Mouse (Mus musculus) limb, embryonic 13.5 days (tissue): ENCODE data around the gene Gal3st3. TPM values are rescaled to one million over a fixed set of nuclear protein-coding genes. Genes with fewer than 3 reads are reported as not detected.

ENCODE experiments used
- ATAC-seq: fragments of 200-750 bp; cut with Nextera tagmentation; 2 replicates; pipeline ENCODE4 v1.8.0; 2017; ENCODE audit warnings: low read depth, moderate number of reproducible peaks, moderate TSS enrichment; ENCODE audit not compliant: low FRiP score
- H3K27ac ChIP-seq: fragments of 300-500 bp; sonication (generic); 2 replicates; pipeline ENCODE4 v1.5.1; 2015; ENCODE audit warnings: inconsistent platforms, mild to moderate bottlenecking, moderate library complexity
- H3K27me3 ChIP-seq: fragments of 300-500 bp; sonication (generic); 2 replicates; pipeline ENCODE4 v1.6.1; 2015; ENCODE audit warnings: mild to moderate bottlenecking, inconsistent platforms
- H3K36me3 ChIP-seq: fragments of 300-500 bp; sonication (generic); 2 replicates; pipeline ENCODE4 v1.6.1; 2015; ENCODE audit warnings: inconsistent platforms, mild to moderate bottlenecking, moderate library complexity
- H3K4me1 ChIP-seq: fragments of 300-500 bp; sonication (generic); 2 replicates; pipeline ENCODE4 v1.6.1; 2015; ENCODE audit warnings: inconsistent platforms
- H3K4me2 ChIP-seq: fragments of 300-500 bp; sonication (generic); replicated peaks from 2 replicates; pipeline ENCODE4 v1.6.1; 2015; ENCODE audit warnings: inconsistent platforms, mild to moderate bottlenecking, moderate library complexity
- H3K4me3 ChIP-seq: fragments of 300-500 bp; sonication (generic); 2 replicates; pipeline ENCODE4 v1.5.1; 2015; ENCODE audit warnings: moderate library complexity, mild to moderate bottlenecking, inconsistent platforms
- H3K9ac ChIP-seq: fragments of 300-500 bp; sonication (generic); 2 replicates; pipeline ENCODE4 v1.6.1; 2015; ENCODE audit warnings: mild to moderate bottlenecking, inconsistent platforms
- H3K9me3 ChIP-seq: fragments of 300-500 bp; sonication (generic); 2 replicates; pipeline ENCODE4 v1.6.1; 2016; ENCODE audit warnings: inconsistent platforms
- WGBS: fragments of 180-500 bp; shearing (Covaris S2); methylation state at CpG from one replicate; pipeline ENCODE4 v1.1.7; 2015; 5-methylcytosine and 5-hydroxymethylcytosine counted together
- polyA plus RNA-seq: library from polyadenylated mRNA; unstranded; fragments of >200 nt; fragmentation: Nextera tagmentation; extraction: Ambion mirVana; gene quantifications from 2 replicates; pipeline ENCODE4 v1.2.1, GENCODE M21; 2015

Gal3st3 gene
- polyA plus RNA-seq, 1 experiment from 2014 or later = 9.7 TPM

DNA sequence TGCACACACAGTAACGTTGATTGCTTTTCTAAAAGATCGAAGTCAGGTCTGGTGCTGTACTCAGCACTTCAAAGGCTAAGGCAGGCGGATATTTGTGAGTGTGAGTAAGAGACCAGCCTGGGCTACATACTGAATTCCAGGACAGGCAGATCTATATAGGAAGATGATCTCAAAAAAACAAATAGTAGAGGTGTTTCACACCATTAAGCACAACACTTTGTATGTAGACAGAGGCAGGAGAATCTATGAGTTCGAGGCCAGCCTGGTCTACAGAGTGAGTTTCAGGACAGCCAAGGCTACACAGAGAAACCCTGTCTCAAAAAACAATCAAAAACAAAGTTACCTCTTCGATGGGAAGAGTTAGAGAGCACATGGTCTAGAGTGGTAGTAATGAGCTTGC is 22.4 kb upstream of the Gal3st3 start:
- no peak overlapping the region for H3K4me2 ChIP-seq
- no peaks in the 10 kb centered on the region for H3K27me3 ChIP-seq
- H3K27ac ChIP-seq = no peak overlapping the region
- H3K9ac ChIP-seq = no peak overlapping the region
- WGBS = 89% methylated on average over 5 of the region's 5 CpGs
- H3K36me3 ChIP-seq = peaks cover 61% of the 10 kb centered on the region
- peaks cover 24% of the 10 kb centered on the region for H3K4me1 ChIP-seq
- no peak overlapping the region for H3K4me3 ChIP-seq
- no peaks in the 10 kb centered on the region for H3K9me3 ChIP-seq
- ATAC-seq = no peak

DNA sequence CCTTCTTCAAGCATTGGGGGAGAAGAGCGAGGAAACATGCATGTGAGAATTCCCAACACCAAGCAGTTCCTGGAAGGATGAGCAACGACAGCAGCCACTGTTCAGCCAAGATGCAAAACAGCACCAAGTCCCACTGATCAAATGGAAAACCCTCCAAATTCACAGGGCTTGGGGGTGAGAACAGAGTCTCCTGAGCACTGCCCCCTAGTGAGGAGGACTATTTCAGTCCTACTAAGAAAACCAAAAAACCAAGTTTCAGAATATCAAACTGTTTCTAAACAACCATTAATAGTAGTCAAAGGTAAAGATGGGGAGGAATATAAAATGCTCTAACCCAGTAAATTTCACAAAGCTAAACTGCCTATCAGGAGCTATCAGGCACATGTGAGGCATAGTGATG is 21.6 kb upstream of the Gal3st3 start:
- Histone ChIP-seq H3K4me2 (no peak overlapping the region), H3K4me3 (no peak overlapping the region), H3K4me1 (peaks cover 18% of the 10 kb centered on the region), H3K9me3 (no peaks in the 10 kb centered on the region), H3K36me3 (peaks cover 69% of the 10 kb centered on the region), H3K27me3 (no peaks in the 10 kb centered on the region), H3K27ac (no peak overlapping the region), H3K9ac (no peak overlapping the region)
- 91% methylated on average over 2 of the region's 2 CpGs for WGBS
- no peak for ATAC-seq

DNA sequence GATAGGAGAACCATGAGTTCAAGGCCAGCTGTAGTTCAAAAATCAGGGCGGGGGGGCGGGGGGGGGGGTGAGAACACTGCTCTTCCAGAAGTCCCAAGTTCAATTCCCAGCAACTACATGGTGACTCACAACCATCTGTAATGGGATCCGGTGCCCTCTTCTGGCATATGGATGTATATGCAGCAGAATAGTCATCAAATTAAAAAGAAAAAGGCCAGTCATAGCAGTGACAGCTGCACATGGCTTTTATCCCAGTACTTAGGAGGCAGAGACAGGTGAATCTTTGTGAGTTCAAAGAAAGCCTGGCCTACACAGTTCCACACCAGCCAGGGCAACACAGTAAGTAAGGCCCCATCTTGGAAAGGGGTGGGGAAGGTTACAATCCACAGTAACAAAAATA is 21.0 kb upstream of the Gal3st3 start:
- ATAC-seq = no peak
- H3K36me3 ChIP-seq = peaks cover 75% of the 10 kb centered on the region
- H3K27ac ChIP-seq = no peak overlapping the region
- no peak overlapping the region for H3K4me3 ChIP-seq
- WGBS = 84% methylated on average over 3 of the region's 3 CpGs
- H3K4me1 ChIP-seq = peaks cover 12% of the 10 kb centered on the region
- H3K9ac ChIP-seq = no peak overlapping the region
- no peaks in the 10 kb centered on the region for H3K9me3 ChIP-seq
- no peaks in the 10 kb centered on the region for H3K27me3 ChIP-seq
- no peak overlapping the region for H3K4me2 ChIP-seq

DNA sequence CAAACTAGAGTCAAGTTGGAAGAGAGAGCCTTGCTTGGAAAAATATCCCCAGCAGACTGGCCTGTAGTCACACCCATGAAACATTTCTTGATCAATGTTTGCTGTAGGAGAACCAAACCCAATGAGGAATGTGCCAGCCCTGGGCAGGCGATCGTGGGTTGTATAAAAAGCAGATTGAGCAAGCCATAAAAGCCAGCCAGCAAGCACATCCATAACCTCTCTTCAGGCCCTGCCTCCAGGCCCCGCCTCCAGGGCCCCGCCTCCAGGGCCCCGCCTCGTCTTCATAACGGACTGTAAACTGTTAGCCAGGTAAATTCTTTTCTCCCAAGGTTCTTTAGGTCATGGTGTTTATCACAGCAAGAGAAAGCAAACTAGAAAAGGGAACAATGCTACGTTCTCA is 19.8 kb upstream of the Gal3st3 start:
- Histone ChIP-seq H3K4me3 (no peak overlapping the region), H3K9me3 (no peaks in the 10 kb centered on the region), H3K9ac (no peak overlapping the region), H3K4me2 (no peak overlapping the region), H3K4me1 (peaks cover 11% of the 10 kb centered on the region), H3K27me3 (no peaks in the 10 kb centered on the region), H3K36me3 (peaks cover 87% of the 10 kb centered on the region), H3K27ac (no peak overlapping the region)
- 73% methylated on average over 8 of the region's 8 CpGs for WGBS
- no peak for ATAC-seq

DNA sequence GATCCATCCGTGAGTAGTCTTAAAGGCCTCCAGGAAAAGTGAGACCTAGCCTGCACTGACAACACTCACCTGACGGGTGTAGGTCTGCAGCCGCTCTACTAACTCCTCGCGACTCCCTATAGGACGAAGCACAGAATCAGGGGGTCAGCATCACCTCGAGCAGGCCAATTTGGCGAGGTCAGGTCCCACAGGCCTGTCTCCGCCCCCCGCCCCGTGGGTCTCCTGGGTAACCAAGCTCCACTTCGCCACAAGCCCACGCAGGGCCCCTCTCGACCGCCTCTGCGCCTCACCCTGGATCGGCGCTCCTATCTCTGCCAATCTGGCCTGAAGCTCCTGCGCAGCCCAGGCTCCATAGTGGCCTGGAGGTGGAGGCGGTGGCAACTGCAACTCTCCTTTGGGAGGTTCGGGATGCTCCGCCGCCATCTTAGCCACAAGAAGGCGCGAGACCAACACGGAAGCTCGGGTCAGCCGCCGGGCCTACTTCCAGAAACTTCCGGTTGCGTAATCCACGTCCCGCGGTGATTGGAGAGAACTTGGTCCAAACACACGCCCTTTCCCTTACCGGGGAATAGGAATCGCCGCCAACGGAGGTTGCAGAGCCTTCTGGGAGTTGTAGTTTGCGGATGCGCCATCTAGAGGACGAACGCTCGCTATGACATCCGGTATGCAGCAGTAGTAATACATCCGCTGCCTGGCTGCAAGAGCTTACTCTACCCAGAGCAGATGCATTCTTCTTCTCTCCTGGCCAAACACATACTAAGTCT is 3.0 kb upstream of the Gal3st3 start, which contains the start of gene Sf3b2:
TSS of gene Sf3b2 (minus strand) at position 484 of the 764 bp plus-strand sequence.
- WGBS = under 1% methylated on average over 46 of the region's 46 CpGs
- ATAC-seq = peak; percentile 95

DNA sequence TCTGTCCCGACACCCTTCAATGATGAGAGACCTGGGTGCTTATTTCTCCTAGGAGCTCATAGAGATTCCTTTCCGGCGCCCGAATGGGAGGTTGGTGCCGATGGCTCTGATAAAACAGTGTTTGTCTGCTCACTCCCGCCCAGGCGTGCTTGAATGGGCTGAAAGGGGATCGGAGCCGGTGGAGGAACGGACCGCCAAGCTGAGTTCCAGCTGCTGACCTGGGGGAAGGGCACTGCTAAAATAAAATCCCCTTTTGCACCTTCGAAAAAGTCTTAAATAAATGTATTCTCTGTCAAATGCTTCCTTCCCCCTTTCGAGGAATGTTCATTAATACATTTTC is 2.4 kb upstream of the Gal3st3 start:
- peaks cover 43% of the 10 kb centered on the region for H3K4me1 ChIP-seq
- no peaks in the 10 kb centered on the region for H3K9me3 ChIP-seq
- no peaks in the 10 kb centered on the region for H3K27me3 ChIP-seq
- peak overlapping the region; percentile 74 for H3K4me2 ChIP-seq
- H3K9ac ChIP-seq = peak overlapping the region; percentile 72
- WGBS = 7% methylated on average over 13 of the region's 13 CpGs
- peak overlapping the region; percentile 87 for H3K27ac ChIP-seq
- peaks cover 34% of the 10 kb centered on the region for H3K36me3 ChIP-seq
- ATAC-seq = peak; percentile 52
- H3K4me3 ChIP-seq = peak overlapping the region; percentile 88

More for the DNA sequence above, 3.0 kb upstream of the Gal3st3 start, which contains the start of gene Sf3b2:
- Histone ChIP-seq H3K4me1 (peaks cover 43% of the 10 kb centered on the region), H3K9ac (peak within 1 kb of the TSS; percentile 86), H3K4me2 (peak within 1 kb of the TSS; percentile 95), H3K4me3 (peak within 1 kb of the TSS; percentile 88), H3K27ac (peak within 1 kb of the TSS; percentile 87), H3K9me3 (no peaks in the 10 kb centered on the region), H3K27me3 (no peaks in the 10 kb centered on the region), H3K36me3 (peaks cover 39% of the 10 kb centered on the region)

DNA sequence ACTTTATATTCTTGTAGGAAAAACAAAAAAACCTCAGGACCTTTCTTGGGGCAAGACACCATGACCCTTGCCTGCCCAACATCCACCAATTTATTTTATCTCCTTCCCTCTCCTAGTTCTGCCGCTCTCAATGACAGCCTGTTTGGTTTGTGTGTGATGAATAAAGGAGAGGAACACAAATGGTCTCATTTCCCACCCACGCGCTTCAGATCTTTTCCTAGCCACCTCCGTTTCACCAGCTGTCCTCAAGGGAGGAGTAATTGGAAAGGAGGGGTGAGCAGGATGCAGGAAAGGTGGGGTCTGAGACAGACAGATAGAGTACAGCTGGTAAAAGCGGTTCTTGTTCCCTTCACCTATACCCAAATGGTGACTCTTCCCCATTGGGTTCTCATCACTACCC is 1.5 kb upstream of the Gal3st3 start:
- Histone ChIP-seq H3K4me1 (peaks cover 43% of the 10 kb centered on the region), H3K9ac (no peak overlapping the region), H3K36me3 (peaks cover 25% of the 10 kb centered on the region), H3K4me2 (peak overlapping the region; percentile 74), H3K9me3 (no peaks in the 10 kb centered on the region), H3K4me3 (no peak overlapping the region; the same call in 1 of the 2 replicates), H3K27me3 (no peaks in the 10 kb centered on the region), H3K27ac (no peak overlapping the region)
- WGBS = 59% methylated on average over 5 of the region's 5 CpGs
- no peak for ATAC-seq

DNA sequence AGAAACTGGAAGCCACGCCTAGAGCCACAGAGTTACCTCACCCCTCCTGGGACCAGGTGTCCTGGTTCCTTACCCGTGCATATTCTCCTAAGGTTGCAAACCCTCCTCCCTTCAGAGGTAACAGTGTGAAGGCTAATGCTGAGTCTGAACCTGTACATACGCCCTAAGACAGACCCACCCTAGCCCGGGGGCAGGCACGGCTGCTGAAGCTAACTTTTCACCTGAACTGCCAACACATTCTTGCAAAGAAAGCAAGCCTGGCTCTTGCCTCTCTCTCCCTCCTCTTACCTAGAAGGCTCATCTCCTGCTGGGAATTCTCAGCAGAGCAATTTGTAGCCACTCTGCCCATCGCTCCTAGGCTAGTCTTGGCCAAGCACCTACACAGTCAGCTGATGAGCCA is 2.5 kb downstream of the Gal3st3 start:
- H3K9ac ChIP-seq = no peak overlapping the region
- no peak for ATAC-seq
- H3K4me3 ChIP-seq = no peak overlapping the region
- peaks cover 35% of the 10 kb centered on the region for H3K4me1 ChIP-seq
- H3K4me2 ChIP-seq = no peak overlapping the region
- WGBS = 69% methylated on average over 6 of the region's 6 CpGs
- H3K27me3 ChIP-seq = no peaks in the 10 kb centered on the region
- H3K36me3 ChIP-seq = peaks cover 27% of the 10 kb centered on the region
- H3K27ac ChIP-seq = no peak overlapping the region
- H3K9me3 ChIP-seq = no peaks in the 10 kb centered on the region

DNA sequence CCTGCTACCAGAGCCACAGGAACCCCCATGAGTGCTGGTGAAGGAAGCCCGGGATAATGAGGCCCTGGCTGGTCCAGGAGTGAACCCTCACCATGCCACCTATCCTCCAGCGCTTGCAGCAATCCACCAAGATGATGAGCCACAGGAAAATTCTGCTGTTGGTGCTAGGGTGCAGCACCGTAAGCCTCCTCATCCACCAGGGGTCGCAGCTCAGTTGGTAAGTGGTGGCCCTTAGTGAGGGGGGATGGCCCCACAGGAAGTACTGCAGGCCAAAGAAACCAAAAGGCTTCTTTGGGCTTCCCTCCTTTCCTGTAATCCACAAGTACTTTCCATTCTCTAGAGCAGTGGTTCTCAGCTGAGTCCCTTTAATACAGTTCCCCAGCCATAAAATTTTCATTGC is 4.3 kb downstream of the Gal3st3 start:
- Histone ChIP-seq H3K4me2 (no peak overlapping the region), H3K36me3 (peaks cover 45% of the 10 kb centered on the region), H3K4me3 (no peak overlapping the region), H3K27ac (no peak overlapping the region), H3K9me3 (peaks cover 10% of the 10 kb centered on the region), H3K27me3 (peaks cover 8% of the 10 kb centered on the region), H3K4me1 (peaks cover 22% of the 10 kb centered on the region), H3K9ac (no peak overlapping the region)
- 18% methylated on average over 4 of the region's 4 CpGs for WGBS
- no peak for ATAC-seq

DNA sequence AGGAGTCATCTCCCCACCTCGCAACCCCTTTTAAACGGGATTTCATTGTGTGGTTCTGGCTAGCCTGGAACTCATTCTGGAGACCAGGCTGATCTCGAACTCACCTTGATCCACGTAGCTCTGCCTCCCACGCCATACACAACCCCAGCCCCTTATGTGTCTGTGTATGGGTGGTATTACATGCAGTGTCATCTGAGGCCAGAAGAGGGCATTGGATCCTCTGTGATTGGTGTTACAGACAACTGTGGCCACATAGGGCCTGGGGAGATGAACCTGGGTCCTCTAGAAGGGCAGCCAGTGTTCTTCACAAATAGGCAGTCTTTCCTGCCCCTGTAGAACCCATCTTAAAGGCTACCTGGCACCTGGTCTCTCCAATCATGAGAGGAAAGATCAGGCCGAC is 8.1 kb downstream of the Gal3st3 start:
- WGBS = 83% methylated on average over 6 of the region's 6 CpGs
- H3K36me3 ChIP-seq = peaks cover 50% of the 10 kb centered on the region
- ATAC-seq = no peak

DNA sequence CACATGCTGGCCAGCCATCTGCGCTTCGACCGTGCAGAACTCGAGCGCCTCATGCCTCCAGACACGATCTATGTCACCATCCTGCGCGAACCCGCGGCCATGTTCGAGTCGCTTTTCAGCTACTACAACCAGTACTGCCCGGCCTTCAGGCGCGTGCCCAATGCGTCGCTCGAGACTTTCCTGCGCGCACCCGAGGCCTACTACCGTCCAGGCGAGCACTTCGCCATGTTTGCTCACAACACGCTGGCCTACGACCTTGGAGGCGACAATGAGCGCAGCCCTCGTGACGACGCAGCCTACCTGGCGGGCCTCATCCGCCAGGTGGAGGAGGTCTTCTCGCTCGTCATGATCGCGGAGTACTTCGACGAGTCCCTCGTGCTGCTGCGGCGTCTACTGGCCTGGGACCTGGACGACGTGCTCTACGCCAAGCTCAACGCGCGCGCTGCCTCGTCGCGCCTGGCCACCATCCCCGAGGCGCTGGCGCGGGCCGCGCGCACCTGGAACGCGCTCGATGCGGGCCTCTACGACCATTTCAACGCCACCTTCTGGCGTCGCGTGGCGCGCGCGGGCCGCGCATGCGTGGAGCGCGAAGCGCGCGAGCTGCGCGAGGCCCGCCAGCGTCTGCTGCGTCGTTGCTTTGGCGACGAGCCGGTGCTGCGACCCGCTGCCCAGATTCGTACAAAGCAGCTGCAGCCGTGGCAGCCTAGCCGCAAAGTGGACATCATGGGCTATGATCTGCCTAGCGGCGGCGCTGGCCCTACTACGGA is 9.0 kb downstream of the Gal3st3 start:
- peaks cover 50% of the 10 kb centered on the region for H3K36me3 ChIP-seq
- H3K4me3 ChIP-seq = peak overlapping the region; percentile 31
- no peak overlapping the region for H3K27ac ChIP-seq
- peaks cover 14% of the 10 kb centered on the region for H3K9me3 ChIP-seq
- H3K4me2 ChIP-seq = peak overlapping the region; percentile 55
- H3K27me3 ChIP-seq = peaks cover 15% of the 10 kb centered on the region
- peaks cover 6% of the 10 kb centered on the region for H3K4me1 ChIP-seq
- peak overlapping the region; percentile 39; the same call in 1 of the 2 replicates for H3K9ac ChIP-seq
- no peak; the same call in 1 of the 2 replicates for ATAC-seq
- WGBS = 32% methylated on average over 98 of the region's 98 CpGs

More for the DNA sequence above, 8.1 kb downstream of the Gal3st3 start:
- H3K9ac ChIP-seq = no peak overlapping the region
- peaks cover 6% of the 10 kb centered on the region for H3K4me1 ChIP-seq
- peaks cover 14% of the 10 kb centered on the region for H3K9me3 ChIP-seq
- no peak overlapping the region for H3K27ac ChIP-seq
- no peak overlapping the region for H3K4me3 ChIP-seq
- H3K27me3 ChIP-seq = peaks cover 15% of the 10 kb centered on the region
- no peak overlapping the region for H3K4me2 ChIP-seq

DNA sequence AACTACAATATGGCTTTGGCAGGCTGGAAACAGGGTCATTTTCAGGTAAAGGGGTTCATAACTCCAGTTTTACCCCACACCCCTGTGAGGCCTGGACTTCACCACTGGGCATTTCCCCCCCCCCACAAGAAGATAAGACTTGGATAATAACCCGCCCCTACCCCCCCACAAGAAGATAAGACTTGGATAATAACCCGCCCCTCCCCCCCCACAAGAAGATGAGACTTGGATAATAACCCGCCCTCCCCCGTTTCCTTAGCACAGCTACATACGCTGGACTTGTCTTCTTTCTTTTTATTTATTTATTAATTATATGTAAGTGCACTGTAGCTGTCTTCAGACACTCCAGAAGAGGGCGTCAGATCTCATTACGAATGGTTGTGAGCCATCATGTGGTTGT is 10.9 kb downstream of the Gal3st3 start:
- no peak overlapping the region for H3K27ac ChIP-seq
- H3K4me3 ChIP-seq = no peak overlapping the region
- peaks cover 14% of the 10 kb centered on the region for H3K9me3 ChIP-seq
- no peak overlapping the region for H3K4me2 ChIP-seq
- H3K27me3 ChIP-seq = peaks cover 15% of the 10 kb centered on the region
- H3K4me1 ChIP-seq = peaks cover 3% of the 10 kb centered on the region; the same call in 1 of the 2 replicates
- 79% methylated on average over 7 of the region's 7 CpGs for WGBS
- ATAC-seq = no peak
- peaks cover 32% of the 10 kb centered on the region for H3K36me3 ChIP-seq
- no peak overlapping the region for H3K9ac ChIP-seq
